Mouse (Mus musculus): Measurements from ENCODE around the gene Olfr30. TPM values are rescaled to one million over a fixed set of nuclear protein-coding genes. Genes with fewer than 3 reads are reported as not detected.

The Olfr30 gene
- total and polyA plus RNA-seq, 2 experiments = not detected

DNA sequence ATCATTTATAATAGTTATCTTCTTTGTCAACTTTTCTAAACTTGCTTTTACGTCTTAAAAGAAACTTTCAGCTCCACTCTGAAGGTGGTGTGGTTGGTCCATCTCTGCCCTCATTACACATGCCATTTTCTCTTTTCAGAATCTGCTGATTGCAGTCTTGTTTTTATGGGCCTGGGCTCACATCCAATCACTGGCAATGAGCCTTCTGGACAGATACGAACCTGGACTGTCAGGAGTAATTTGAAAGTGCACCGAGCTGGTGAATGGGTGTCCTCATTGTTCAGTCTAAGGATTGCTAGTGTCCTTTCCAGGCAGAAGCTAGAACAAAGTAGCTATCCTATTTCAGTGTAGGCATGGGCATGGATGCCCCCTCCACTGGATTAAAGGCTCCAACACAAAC lies 54.0 kb downstream of the Olfr30 start:
- 49% methylated on average over 3 of the region's 3 CpGs for WGBS
- DNase-seq (ENCODE audit: extremely low read depth, low read depth, low spot score) = no peak
- no peak overlapping the region for H3K4me3 ChIP-seq (ENCODE audit: insufficient read depth, low read depth, low read length)
- H3K9ac ChIP-seq (ENCODE audit: low read depth, low read length) = no peak overlapping the region
- TF ChIP-seq CTCF (IDR thresholded peaks at IDR 0.05; ENCODE audit: low read depth, low read length) = no peak
- TF ChIP-seq POLR2A (IDR thresholded peaks at IDR 0.05; ENCODE audit: extremely low read depth, insufficient read depth, low read length) = no peak
- H3K4me1 ChIP-seq (ENCODE audit: control insufficient read depth, insufficient read depth, low read length) = no peaks in the 10 kb centered on the region
- H3K36me3 ChIP-seq (ENCODE audit: control insufficient read depth, insufficient read depth, low read length) = no peaks in the 10 kb centered on the region
- H3K27me3 ChIP-seq (ENCODE audit: control insufficient read depth, insufficient read depth, low read length) = no peaks in the 10 kb centered on the region
- H3K27ac ChIP-seq (replicated peaks; ENCODE audit: insufficient read depth, low read depth, low read length) = no peak overlapping the region
- H3K79me2 ChIP-seq (ENCODE audit: control insufficient read depth, insufficient read depth, low read length) = no peaks in the 10 kb centered on the region

Other genes with a start within 250 kb of the Olfr30 start
- gene 4930438A08Rik, start 187.5 kb downstream of the Olfr30 start, total RNA-seq (2014; rRNA removed) = 0.07 TPM in 1 of 2 replicates, not detected in the other
- not detected in 2 replicates for gene 4930438A08Rik, start 187.5 kb downstream of the Olfr30 start, polyA plus RNA-seq (2012; rRNA removed)
- 2.3 and 3.0 TPM in 2 replicates for gene Zfp692, start 155.2 kb downstream of the Olfr30 start, total RNA-seq (2014; rRNA removed)
- 5.9 and 8.9 TPM in 2 replicates for gene Zfp692, start 155.2 kb downstream of the Olfr30 start, polyA plus RNA-seq (2012; rRNA removed)
- 20.7 and 23.8 TPM in 2 replicates for gene Zfp672, start 131.9 kb downstream of the Olfr30 start, total RNA-seq (2014; rRNA removed)
- gene Zfp672, start 131.9 kb downstream of the Olfr30 start, polyA plus RNA-seq (2012; rRNA removed) = 14.9 and 18.6 TPM in 2 replicates
- gene Sh3bp5l, start 131.5 kb downstream of the Olfr30 start, total RNA-seq (2014; rRNA removed) = 8.9 and 10.3 TPM in 2 replicates
- 15.8 and 19.6 TPM in 2 replicates for gene Sh3bp5l, start 131.5 kb downstream of the Olfr30 start, polyA plus RNA-seq (2012; rRNA removed)
- not detected in 2 replicates for gene Lypd8, start 83.2 kb downstream of the Olfr30 start, total RNA-seq (2014; rRNA removed)
- gene Lypd8, start 83.2 kb downstream of the Olfr30 start, polyA plus RNA-seq (2012; rRNA removed) = 2.6 and 4.0 TPM in 2 replicates
- not detected in 2 replicates for gene 1810065E05Rik, start 41.2 kb downstream of the Olfr30 start, total RNA-seq (2014; rRNA removed)
- 0.22 TPM in 1 of 2 replicates, not detected in the other for gene 1810065E05Rik, start 41.2 kb downstream of the Olfr30 start, polyA plus RNA-seq (2012; rRNA removed)
- not detected in 2 replicates for gene Gm12253, start 29.7 kb downstream of the Olfr30 start, total RNA-seq (2014; rRNA removed)
- gene Gm12253, start 29.7 kb downstream of the Olfr30 start, polyA plus RNA-seq (2012; rRNA removed) = not detected in 2 replicates
- gene Lypd9, start 9.3 kb downstream of the Olfr30 start, total RNA-seq (2014; rRNA removed) = not detected in 2 replicates
- gene Lypd9, start 9.3 kb downstream of the Olfr30 start, polyA plus RNA-seq (2012; rRNA removed) = not detected in 2 replicates
- not detected in 2 replicates for gene Olfr332, start 30.3 kb upstream of the Olfr30 start, total RNA-seq (2014; rRNA removed)
- gene Olfr332, start 30.3 kb upstream of the Olfr30 start, polyA plus RNA-seq (2012; rRNA removed) = not detected in 2 replicates
- not detected in 2 replicates for gene Olfr331, start 40.3 kb upstream of the Olfr30 start, total RNA-seq (2014; rRNA removed)
- gene Olfr331, start 40.3 kb upstream of the Olfr30 start, polyA plus RNA-seq (2012; rRNA removed) = not detected in 2 replicates
- gene Olfr330, start 72.6 kb upstream of the Olfr30 start, total RNA-seq (2014; rRNA removed) = not detected in 2 replicates
- not detected in 2 replicates for gene Olfr330, start 72.6 kb upstream of the Olfr30 start, polyA plus RNA-seq (2012; rRNA removed)
- gene Olfr329-ps, start 84.2 kb upstream of the Olfr30 start, total RNA-seq (2014; rRNA removed) = not detected in 2 replicates
- not detected in 2 replicates for gene Olfr329-ps, start 84.2 kb upstream of the Olfr30 start, polyA plus RNA-seq (2012; rRNA removed)
- gene Olfr328, start 93.4 kb upstream of the Olfr30 start, total RNA-seq (2014; rRNA removed) = 0.07 TPM in 1 of 2 replicates, not detected in the other
- not detected in 2 replicates for gene Olfr328, start 93.4 kb upstream of the Olfr30 start, polyA plus RNA-seq (2012; rRNA removed)
- not detected in 2 replicates for gene Olfr224, start 108.3 kb upstream of the Olfr30 start, total RNA-seq (2014; rRNA removed)
- gene Olfr224, start 108.3 kb upstream of the Olfr30 start, polyA plus RNA-seq (2012; rRNA removed) = not detected in 2 replicates
- gene Olfr325, start 115.5 kb upstream of the Olfr30 start, total RNA-seq (2014; rRNA removed) = not detected in 2 replicates
- not detected in 2 replicates for gene Olfr325, start 115.5 kb upstream of the Olfr30 start, polyA plus RNA-seq (2012; rRNA removed)
- gene Olfr324, start 132.8 kb upstream of the Olfr30 start, total RNA-seq (2014; rRNA removed) = not detected in 2 replicates
- gene Olfr324, start 132.8 kb upstream of the Olfr30 start, polyA plus RNA-seq (2012; rRNA removed) = not detected in 2 replicates
- gene 2210407C18Rik, start 153.8 kb upstream of the Olfr30 start, total RNA-seq (2014; rRNA removed) = 0.27 TPM in 1 of 2 replicates, not detected in the other
- not detected in 2 replicates for gene 2210407C18Rik, start 153.8 kb upstream of the Olfr30 start, polyA plus RNA-seq (2012; rRNA removed)
- gene Olfr323, start 168.2 kb upstream of the Olfr30 start, total RNA-seq (2014; rRNA removed) = not detected in 2 replicates
- gene Olfr323, start 168.2 kb upstream of the Olfr30 start, polyA plus RNA-seq (2012; rRNA removed) = not detected in 2 replicates
- gene Trim58, start 178.2 kb upstream of the Olfr30 start, total RNA-seq (2014; rRNA removed) = not detected in 2 replicates
- not detected in 2 replicates for gene Trim58, start 178.2 kb upstream of the Olfr30 start, polyA plus RNA-seq (2012; rRNA removed)
- not detected in 2 replicates for gene Olfr322, start 196.5 kb upstream of the Olfr30 start, total RNA-seq (2014; rRNA removed)
- not detected in 2 replicates for gene Olfr322, start 196.5 kb upstream of the Olfr30 start, polyA plus RNA-seq (2012; rRNA removed)
- not detected in 2 replicates for gene Olfr320, start 218.8 kb upstream of the Olfr30 start, total RNA-seq (2014; rRNA removed)
- not detected in 2 replicates for gene Olfr320, start 218.8 kb upstream of the Olfr30 start, polyA plus RNA-seq (2012; rRNA removed)
- gene Olfr319, start 236.9 kb upstream of the Olfr30 start, total RNA-seq (2014; rRNA removed) = not detected in 2 replicates
- not detected in 2 replicates for gene Olfr319, start 236.9 kb upstream of the Olfr30 start, polyA plus RNA-seq (2012; rRNA removed)